Mouse (Mus musculus) urinary bladder, postnatal 36 days (tissue): Measurements from ENCODE around the gene Amz1.

Source experiments
- DNase-seq, 2 experiments: peaks; one replicate each; pipeline ENCODE4 v3.0.0; 2022; ENCODE audit warnings: low spot score in 2 of 2, mixed read lengths in 1 of 2

The Amz1 gene

DNA sequence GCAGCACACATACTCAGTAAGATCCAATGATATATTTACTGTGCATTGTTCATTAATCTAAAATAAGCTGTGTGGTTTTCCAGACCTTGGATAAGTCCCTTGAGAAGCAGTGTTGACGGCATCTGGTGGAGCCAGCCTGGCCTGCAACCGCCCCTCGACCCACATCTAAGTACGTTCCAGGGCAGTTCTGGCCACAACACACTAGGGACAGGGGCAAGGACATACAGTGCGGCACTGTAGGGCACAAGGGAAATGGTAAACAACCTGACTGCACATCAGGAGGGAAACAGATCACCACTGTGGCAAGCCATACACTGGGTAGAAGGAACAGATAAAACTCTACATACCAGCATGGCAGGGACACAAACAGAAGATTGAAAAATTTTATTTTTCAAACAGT is 77.9 kb downstream of the Amz1 start:
- DNase-seq, result no peak

DNA sequence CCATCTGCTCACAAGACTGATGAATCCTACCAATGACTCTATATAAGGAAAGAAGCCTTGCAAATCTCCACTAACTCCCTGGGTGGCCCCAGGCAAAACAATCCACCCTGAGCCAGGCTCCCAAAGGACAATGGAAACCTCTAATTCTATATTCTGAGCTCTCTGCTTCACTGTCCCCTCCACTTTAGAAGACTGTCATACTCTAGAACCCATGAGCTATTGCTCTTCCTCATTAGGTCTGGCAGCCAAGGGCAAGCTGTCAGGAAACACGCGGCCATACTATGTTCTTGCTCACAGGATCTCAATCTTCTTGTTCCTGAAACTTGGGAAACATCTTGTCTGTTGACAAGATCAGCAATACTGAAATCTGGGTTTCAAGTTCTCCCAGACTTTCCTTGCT is 82.3 kb downstream of the Amz1 start:
- DNase-seq, result no peak

DNA sequence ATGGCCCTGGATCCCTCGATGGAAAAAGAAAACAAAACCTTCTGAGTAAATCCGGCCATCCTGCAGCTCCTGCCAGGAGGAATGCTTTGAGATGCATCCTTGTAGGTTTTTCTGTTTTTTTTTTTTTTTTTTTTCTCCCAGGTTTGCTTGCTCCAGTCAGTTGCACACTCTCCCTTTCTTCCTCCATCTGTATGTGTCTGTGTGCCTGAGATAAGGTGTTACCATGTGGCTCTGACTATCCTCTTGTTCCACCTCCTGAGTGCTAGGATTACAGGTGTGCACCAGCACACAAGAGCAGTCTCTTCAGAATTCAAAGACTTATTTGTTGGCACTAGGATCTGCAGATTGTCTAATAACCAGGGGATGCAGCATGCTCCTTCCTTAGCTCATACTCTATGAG is 83.0 kb downstream of the Amz1 start:
- no peak for DNase-seq
